Mouse (Mus musculus): ENCODE measurements around the gene Smok3b.

Smok3b gene

GRCm38 (mm10) chr5:138084996-138085395, 63.8 kb downstream of the Smok3b start, which contains the start of gene Zkscan1:
Zkscan1 (plus strand) TSS chr5:138085084.
- in situ Hi-C loops (cut with MboI; ENCODE audit: low sequenced_read_pairs), result no loop called here

DNA sequence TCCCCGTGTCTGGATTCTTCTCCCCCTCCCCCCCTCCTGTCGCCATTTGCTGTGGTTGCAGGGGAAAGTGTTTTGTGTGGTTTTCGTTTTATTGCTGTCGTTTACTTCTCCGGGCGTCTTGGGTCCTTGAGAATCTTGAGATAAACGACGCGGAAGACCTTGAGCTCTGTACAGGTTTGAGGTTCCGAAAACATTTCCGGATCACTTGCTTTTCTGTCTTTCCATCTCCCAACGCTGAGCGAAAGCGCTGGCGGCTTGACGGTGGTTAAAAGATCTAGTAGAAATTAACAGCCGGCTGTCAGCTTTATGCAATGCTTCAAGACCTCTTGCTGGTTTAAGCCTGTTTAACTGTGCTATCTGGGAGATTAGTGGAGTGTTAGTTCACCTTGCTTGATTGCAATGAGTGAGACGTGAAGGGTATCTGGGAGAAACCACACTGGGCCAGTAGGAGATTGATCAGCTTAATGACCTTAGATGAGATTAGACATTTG, 64.2 kb downstream of the Smok3b start:
- in situ Hi-C loops (cut with MboI; ENCODE audit: low sequenced_read_pairs), result no loop called here

DNA sequence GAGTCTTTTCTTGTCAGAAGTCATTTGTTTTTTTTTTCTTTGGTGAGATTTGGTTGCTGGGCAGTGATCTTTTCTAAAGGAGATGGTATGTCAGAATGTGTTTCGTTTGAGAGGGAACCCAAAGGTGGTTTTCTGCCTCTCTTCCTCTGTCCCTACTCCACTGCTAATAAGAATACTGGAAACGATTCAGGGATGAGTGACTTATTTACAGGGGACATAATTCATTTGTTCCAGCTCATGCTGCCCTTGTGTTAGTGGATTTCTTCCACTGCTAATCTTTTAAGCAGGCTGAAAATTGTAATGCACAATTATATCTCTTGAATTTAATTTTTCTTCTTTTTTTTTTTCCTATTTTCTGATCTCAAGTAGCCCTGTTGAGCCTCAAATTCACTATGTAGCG, 65.6 kb downstream of the Smok3b start:
- in situ Hi-C loops (cut with MboI; ENCODE audit: low sequenced_read_pairs), result no loop called here

DNA sequence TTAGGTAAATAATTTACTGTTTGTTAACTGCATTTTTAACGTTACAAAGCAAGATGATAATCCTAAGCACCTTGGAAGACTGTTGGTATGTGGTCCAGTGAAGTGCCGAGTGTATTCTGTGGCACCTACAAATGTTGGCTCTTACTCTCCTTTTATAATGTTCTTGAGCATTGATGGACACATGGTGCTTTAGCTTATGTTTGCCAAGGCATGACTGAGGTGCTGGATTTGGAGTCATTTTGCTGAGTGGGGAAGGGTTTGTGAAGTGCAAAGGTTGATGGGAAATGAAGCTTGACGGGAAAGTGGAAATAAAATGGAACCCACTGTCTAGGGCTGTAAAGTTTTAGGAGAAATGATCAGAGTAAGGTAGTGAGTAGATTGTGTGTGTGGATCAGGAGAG, 67.1 kb downstream of the Smok3b start:
- in situ Hi-C loops (cut with MboI; ENCODE audit: low sequenced_read_pairs), result no loop called here

- in situ Hi-C loops (cut with MboI; ENCODE audit: low sequenced_read_pairs), result no loop called here
Measured at GRCm38 (mm10) chr5:138089108-138089551, 67.9 kb downstream of the Smok3b start.

- in situ Hi-C loops (cut with MboI; ENCODE audit: low sequenced_read_pairs), result no loop called here
Measured at GRCm38 (mm10) chr5:138090271-138090670, 69.0 kb downstream of the Smok3b start.

GRCm38 (mm10) chr5:138090737-138091136, 69.5 kb downstream of the Smok3b start:
- in situ Hi-C loops (cut with MboI; ENCODE audit: low sequenced_read_pairs), result no loop called here

GRCm38 (mm10) chr5:138092771-138093170, 71.5 kb downstream of the Smok3b start:
- in situ Hi-C loops (cut with MboI; ENCODE audit: low sequenced_read_pairs), result no loop called here

DNA sequence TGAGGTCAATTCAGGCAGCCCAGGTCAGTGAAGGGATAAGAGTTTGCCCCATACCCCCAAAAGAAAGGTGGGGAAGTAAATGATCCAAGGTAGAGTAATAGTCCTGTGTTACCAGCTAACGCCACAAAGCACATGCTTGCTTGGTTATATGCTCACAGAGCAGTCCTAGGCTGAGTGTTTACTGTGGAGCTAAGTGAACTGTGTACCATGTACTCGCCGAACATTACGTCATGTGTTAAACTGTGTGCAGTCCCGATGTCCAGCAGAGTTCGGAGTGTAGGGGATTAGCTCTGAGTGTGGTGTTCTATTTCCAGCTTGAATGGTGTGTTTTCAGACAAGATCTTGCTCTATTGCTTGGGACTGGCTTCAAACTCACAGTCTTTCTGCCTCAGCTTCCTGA, 73.2 kb downstream of the Smok3b start:
- in situ Hi-C loops (cut with MboI; ENCODE audit: low sequenced_read_pairs), result no loop called here
